Mouse (Mus musculus) intestine, embryonic 14.5 days (tissue): ENCODE data around the gene Hsd17b12. TPM values are rescaled to one million over a fixed set of nuclear protein-coding genes. Genes with fewer than 3 reads are reported as not detected.
A peak's percentile ranks its signal among the peaks of the same experiment; 100 is the strongest.

Source experiments
- ATAC-seq: fragments of 200-750 bp; cut with Nextera tagmentation; replicated peaks from 2 replicates; pipeline ENCODE4 v1.8.0; 2017; ENCODE audit warnings: low read depth, moderate number of reproducible peaks, moderate TSS enrichment, moderate library complexity; ENCODE audit not compliant: low FRiP score, low TSS enrichment
- DNase-seq: peaks from one replicate; pipeline ENCODE4 v3.0.0-alpha.2; 2018; ENCODE audit warnings: low spot score
- H3K27ac ChIP-seq: fragments of 300-500 bp; sonication (generic); 2 replicates; pipeline ENCODE4 v1.5.1; 2014; ENCODE audit warnings: low read depth, mild to moderate bottlenecking, control low read depth
- H3K27me3 ChIP-seq: fragments of 300-500 bp; sonication (generic); replicated peaks from 2 replicates; pipeline ENCODE4 v1.6.1; 2014; ENCODE audit warnings: low read length, control low read depth; ENCODE audit not compliant: control insufficient read depth, insufficient read depth
- H3K36me3 ChIP-seq: fragments of 300-500 bp; sonication (generic); 2 replicates; pipeline ENCODE4 v1.6.1; 2014; ENCODE audit warnings: low read length, control low read depth; ENCODE audit not compliant: control insufficient read depth, insufficient read depth
- H3K4me1 ChIP-seq: fragments of 300-500 bp; sonication (generic); replicated peaks from 2 replicates; pipeline ENCODE4 v1.6.1; 2014; ENCODE audit warnings: low read length, control low read depth, mixed read lengths; ENCODE audit not compliant: control insufficient read depth, insufficient read depth
- H3K4me2 ChIP-seq: fragments of 300-500 bp; sonication (generic); 2 replicates; pipeline ENCODE4 v1.6.1; 2014; ENCODE audit warnings: low read length
- H3K4me3 ChIP-seq: fragments of 300-500 bp; sonication (generic); 2 replicates; pipeline ENCODE4 v1.5.1; 2014; ENCODE audit warnings: low read depth, low read length, control low read depth, mixed read lengths
- H3K9ac ChIP-seq: fragments of 300-500 bp; sonication (generic); 2 replicates; pipeline ENCODE4 v1.6.1; 2014; ENCODE audit warnings: mild to moderate bottlenecking, low read length
- H3K9me3 ChIP-seq: fragments of 300-500 bp; sonication (generic); 2 replicates; pipeline ENCODE4 v1.6.1; 2016; ENCODE audit warnings: low read length, control low read depth; ENCODE audit not compliant: control insufficient read depth
- WGBS: fragments of 180-500 bp; shearing (Covaris S2); extraction: QIAGEN DNeasy Blood & Tissue Kit; methylation state at CpG from one replicate; pipeline ENCODE4 v1.1.7; 2014; 5-methylcytosine and 5-hydroxymethylcytosine counted together
- polyA plus RNA-seq: library from polyadenylated mRNA; unstranded; fragments of >200 nt; fragmentation: Nextera tagmentation; extraction: Ambion mirVana; gene quantifications from 2 replicates; pipeline ENCODE4 v1.2.1, GENCODE M21; 2014

Hsd17b12 gene
- polyA plus RNA-seq, 1 experiment from 2014 or later = 141 TPM

GRCm38 (mm10) chr2:94062791-94063190, 95.0 kb downstream of the Hsd17b12 start:
- no peaks in the 10 kb centered on the region for H3K36me3 ChIP-seq
- no peaks in the 10 kb centered on the region for H3K4me1 ChIP-seq
- DNase-seq (no peak), ATAC-seq (no peak)
- no peak overlapping the region for H3K4me2 ChIP-seq
- H3K27ac ChIP-seq = no peak overlapping the region
- WGBS = 87% methylated on average over 4 of the region's 4 CpGs
- no peaks in the 10 kb centered on the region for H3K27me3 ChIP-seq
- H3K9ac ChIP-seq = no peak overlapping the region
- no peak overlapping the region for H3K4me3 ChIP-seq
- no peaks in the 10 kb centered on the region for H3K9me3 ChIP-seq

GRCm38 (mm10) chr2:94059459-94059858, 98.3 kb downstream of the Hsd17b12 start:
- Histone ChIP-seq H3K27ac (no peak overlapping the region), H3K4me2 (no peak overlapping the region), H3K36me3 (no peaks in the 10 kb centered on the region), H3K9ac (no peak overlapping the region), H3K4me3 (no peak overlapping the region), H3K4me1 (no peaks in the 10 kb centered on the region), H3K9me3 (no peaks in the 10 kb centered on the region), H3K27me3 (no peaks in the 10 kb centered on the region)
- DNase-seq (no peak), ATAC-seq (no peak)
- WGBS = 82% methylated on average over 5 of the region's 5 CpGs

- no peak overlapping the region for H3K4me2 ChIP-seq
- no peaks in the 10 kb centered on the region for H3K9me3 ChIP-seq
- no peak overlapping the region for H3K4me3 ChIP-seq
- no peak for ATAC-seq
- no peaks in the 10 kb centered on the region for H3K27me3 ChIP-seq
- DNase-seq = no peak
- no peak overlapping the region for H3K9ac ChIP-seq
- H3K36me3 ChIP-seq = 0 out of 2 replicates have a peak, but pooled peaks cover 8% of the 10 kb centered on the region
- H3K27ac ChIP-seq = no peak overlapping the region
- peaks cover 6% of the 10 kb centered on the region for H3K4me1 ChIP-seq
Observed at GRCm38 (mm10) chr2:94054813-94055212, 103.0 kb downstream of the Hsd17b12 start.

GRCm38 (mm10) chr2:94051952-94052351, 105.8 kb downstream of the Hsd17b12 start:
- 0 out of 2 replicates have a peak, but pooled peaks cover 8% of the 10 kb centered on the region for H3K36me3 ChIP-seq
- H3K4me1 ChIP-seq = peaks cover 11% of the 10 kb centered on the region
- no peak overlapping the region for H3K27ac ChIP-seq
- H3K9ac ChIP-seq = no peak overlapping the region
- no peaks in the 10 kb centered on the region for H3K27me3 ChIP-seq
- ATAC-seq = no peak
- 91% methylated on average over 5 of the region's 5 CpGs for WGBS
- H3K9me3 ChIP-seq = no peaks in the 10 kb centered on the region
- DNase-seq = no peak
- H3K4me3 ChIP-seq = no peak overlapping the region
- no peak overlapping the region for H3K4me2 ChIP-seq

GRCm38 (mm10) chr2:94050901-94051300, 106.9 kb downstream of the Hsd17b12 start:
- H3K4me3 ChIP-seq = no peak overlapping the region
- H3K36me3 ChIP-seq = 0 out of 2 replicates have a peak, but pooled peaks cover 8% of the 10 kb centered on the region
- no peak overlapping the region for H3K4me2 ChIP-seq
- no peaks in the 10 kb centered on the region for H3K9me3 ChIP-seq
- WGBS = 97% methylated on average over 3 of the region's 3 CpGs
- ATAC-seq = no peak
- H3K27me3 ChIP-seq = no peaks in the 10 kb centered on the region
- H3K4me1 ChIP-seq = peaks cover 11% of the 10 kb centered on the region
- H3K9ac ChIP-seq = no peak overlapping the region
- no peak overlapping the region for H3K27ac ChIP-seq
- DNase-seq = no peak

- peaks cover 19% of the 10 kb centered on the region for H3K4me1 ChIP-seq
- H3K4me2 ChIP-seq = no peak overlapping the region
- DNase-seq = no peak
- WGBS = 47% methylated on average over 5 of the region's 5 CpGs
- no peak overlapping the region for H3K4me3 ChIP-seq
- H3K9me3 ChIP-seq = no peaks in the 10 kb centered on the region
- 0 out of 2 replicates have a peak, but pooled peaks cover 8% of the 10 kb centered on the region for H3K36me3 ChIP-seq
- no peaks in the 10 kb centered on the region for H3K27me3 ChIP-seq
- H3K9ac ChIP-seq = no peak overlapping the region
- H3K27ac ChIP-seq = peak overlapping the region; percentile 24; the same call in 1 of the 2 replicates
- ATAC-seq = 0 out of 2 replicates have a peak, but pooled peaks have one; percentile 40
Observed at GRCm38 (mm10) chr2:94049471-94050176, 108.1 kb downstream of the Hsd17b12 start.

GRCm38 (mm10) chr2:94048733-94049470, 108.9 kb downstream of the Hsd17b12 start:
- Histone ChIP-seq H3K4me1 (peaks cover 19% of the 10 kb centered on the region), H3K27ac (peak overlapping the region; percentile 24; the same call in 1 of the 2 replicates), H3K27me3 (no peaks in the 10 kb centered on the region), H3K4me3 (no peak overlapping the region), H3K36me3 (0 out of 2 replicates have a peak, but pooled peaks cover 8% of the 10 kb centered on the region), H3K9me3 (no peaks in the 10 kb centered on the region), H3K4me2 (no peak overlapping the region), H3K9ac (no peak overlapping the region)
- DNase-seq (no peak), ATAC-seq (no peak)
- 63% methylated on average over 5 of the region's 5 CpGs for WGBS

- Histone ChIP-seq H3K4me3 (no peak overlapping the region), H3K9me3 (no peaks in the 10 kb centered on the region), H3K36me3 (0 out of 2 replicates have a peak, but pooled peaks cover 8% of the 10 kb centered on the region), H3K4me1 (peaks cover 19% of the 10 kb centered on the region), H3K27me3 (no peaks in the 10 kb centered on the region), H3K27ac (0 out of 2 replicates have a peak overlapping the region, but pooled peaks have one; percentile 24), H3K9ac (no peak overlapping the region), H3K4me2 (no peak overlapping the region)
- DNase-seq (no peak), ATAC-seq (no peak)
- 56% methylated on average over 1 of the region's 1 CpGs for WGBS
Observed at GRCm38 (mm10) chr2:94048271-94048670, 109.5 kb downstream of the Hsd17b12 start.
